Mouse (Mus musculus) C2C12 (cell line): Measurements from ENCODE around the gene Dnah6.

Experiments
- CTCF ChIP-seq: IDR thresholded peaks from one replicate; pipeline ENCODE4 v1.5.1; 2011; ENCODE audit not compliant: control insufficient read depth, insufficient read depth, insufficient read length
- MAX ChIP-seq: IDR thresholded peaks from one replicate; pipeline ENCODE4 v1.6.1; 2011; ENCODE audit warnings: mild to moderate bottlenecking, control low read depth
- MYOG ChIP-seq: IDR thresholded peaks from one replicate; pipeline ENCODE4 v1.6.1; 2011; ENCODE audit not compliant: control insufficient read depth, insufficient read length; ENCODE audit errors: extremely low read depth
- USF1 ChIP-seq: IDR thresholded peaks from one replicate; pipeline ENCODE4 v1.6.1; 2011; ENCODE audit warnings: low read depth, mild to moderate bottlenecking, control low read depth, moderate library complexity

DNA sequence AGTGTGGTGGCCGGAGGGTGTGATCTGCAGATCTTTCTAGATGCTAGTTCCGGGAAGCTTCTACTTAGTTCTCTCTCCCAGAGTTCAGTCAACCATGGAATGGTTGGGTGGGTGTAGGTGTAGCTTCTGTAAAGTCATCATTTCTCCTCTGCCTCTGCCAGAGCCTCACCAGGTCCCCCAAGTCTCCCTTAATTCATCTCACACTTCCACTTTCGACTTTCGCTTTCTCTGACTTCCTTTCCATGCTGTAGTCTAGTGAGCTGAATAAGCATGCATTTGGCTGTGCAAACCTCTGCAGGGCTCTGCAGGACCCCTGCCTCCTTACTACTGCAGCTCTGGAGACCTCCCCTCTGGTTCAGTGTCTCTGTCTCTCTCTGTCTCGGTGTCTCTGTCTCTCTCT is 231.2 kb downstream of the Dnah6 start:
- TF ChIP-seq CTCF: no peak
- TF ChIP-seq MAX: no peak
- no peak for TF ChIP-seq MYOG
- TF ChIP-seq USF1: no peak
